Mouse (Mus musculus) cerebellum, adult 2 months (tissue): Measurements from ENCODE around the gene Haspin. TPM values are rescaled to one million over a fixed set of nuclear protein-coding genes. Genes with fewer than 3 reads are reported as not detected.

Experiments
- DNase-seq, 2 experiments: peaks; one replicate each; pipeline ENCODE4 v3.0.0; 2021
- H3K27ac ChIP-seq: fragments of 200-500 bp; 2 replicates; pipeline ENCODE4 v1.5.1; 2012; ENCODE audit warnings: low read length, control low read depth, inconsistent platforms; ENCODE audit not compliant: insufficient read depth
- H3K27me3 ChIP-seq: fragments of 200-500 bp; 2 replicates; pipeline ENCODE4 v1.6.1; 2012; ENCODE audit warnings: inconsistent platforms, mild to moderate bottlenecking, low read length, moderate library complexity; ENCODE audit not compliant: control insufficient read depth, insufficient read depth
- H3K4me1 ChIP-seq: fragments of 200-500 bp; 2 replicates; pipeline ENCODE4 v1.6.1; 2011; ENCODE audit warnings: low read length; ENCODE audit not compliant: control insufficient read depth, insufficient read depth
- H3K4me3 ChIP-seq: fragments of 200-500 bp; replicated peaks from 2 replicates; pipeline ENCODE3; 2011; ENCODE audit warnings: mild to moderate bottlenecking, low read depth, low read length, control low read depth; ENCODE audit not compliant: insufficient read depth
- CTCF ChIP-seq: fragments of 200-500 bp; IDR thresholded peaks from 2 replicates; pipeline ENCODE4 v1.5.1; 2011; ENCODE audit warnings: low read depth, mild to moderate bottlenecking, control low read depth, low read length, moderate library complexity, borderline replicate concordance; ENCODE audit not compliant: insufficient read depth
- POLR2A ChIP-seq: fragments of 200-500 bp; IDR thresholded peaks from 2 replicates; pipeline ENCODE4 v1.6.1; 2011; ENCODE audit warnings: low read length, control low read depth, borderline replicate concordance; ENCODE audit not compliant: insufficient read depth
- WGBS: fragments of 180-500 bp; shearing (Covaris S2); methylation state at CpG from one replicate; pipeline ENCODE4 v1.1.7; 2018; 5-methylcytosine and 5-hydroxymethylcytosine counted together
- polyA plus RNA-seq: library from polyadenylated mRNA; depleted of rRNA; stranded (reverse); fragments of >200 nt; gene quantifications from 2 replicates; pipeline ENCODE4 v1.2.3, GENCODE M21; 2012; rRNA removed

Gene Haspin
- 0.05 and 0.10 TPM in 2 replicates for polyA plus RNA-seq

DNA sequence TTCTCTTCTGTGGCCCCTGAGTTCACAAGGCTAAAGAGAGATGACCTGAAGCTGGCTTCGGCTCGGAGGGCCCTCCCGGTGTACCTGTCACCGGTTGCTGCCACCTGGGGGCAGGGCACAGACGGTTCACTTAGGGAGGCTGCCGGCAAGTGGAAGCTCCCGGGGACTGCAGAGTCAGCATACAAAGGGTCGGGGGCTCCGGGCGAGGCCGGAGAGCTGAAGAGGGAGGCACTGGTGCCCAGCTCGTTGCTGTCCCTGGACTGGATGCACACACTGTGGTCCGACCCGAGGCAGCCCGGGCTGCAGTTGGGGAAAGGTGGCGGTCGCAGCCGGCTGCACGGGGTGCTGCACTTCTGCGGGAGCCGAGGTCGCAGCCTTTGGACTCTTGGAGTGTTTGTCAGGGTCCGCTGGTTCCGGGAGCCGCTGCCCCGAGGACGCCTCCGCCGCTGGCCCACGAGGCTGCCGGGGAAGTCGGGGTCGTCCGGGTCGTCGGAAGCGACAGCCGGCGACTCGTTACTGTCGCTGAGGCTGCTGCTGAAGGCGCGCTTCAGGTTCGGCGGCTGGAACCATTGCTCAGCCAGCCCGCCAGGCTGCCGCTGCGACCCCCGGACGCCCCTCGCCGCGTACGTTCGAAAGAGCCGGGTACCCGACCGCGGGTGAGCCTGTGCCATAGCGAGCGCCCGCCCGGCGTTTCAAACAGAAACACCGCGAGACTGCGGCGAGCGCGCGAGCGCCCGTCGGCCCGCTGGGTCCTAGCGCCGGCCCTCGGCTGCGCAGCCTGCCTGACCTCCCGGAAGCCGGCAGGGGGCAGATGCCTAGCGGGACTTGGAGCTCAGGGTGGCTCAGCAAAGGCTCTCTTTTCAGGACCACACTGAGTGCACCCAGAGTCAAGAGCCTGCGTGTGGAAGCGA lies at the start of gene Haspin:
Gene Haspin, minus strand, starts transcription at position 704 of the 911 bp plus-strand sequence.
- H3K27me3 ChIP-seq: no peaks in the 10 kb centered on the region
- under 1% methylated on average over 84 of the region's 84 CpGs for WGBS
- TF ChIP-seq POLR2A (no peak), CTCF (peak; percentile 80)
- DNase-seq: peak; percentile 85 to 87
- no peaks in the 10 kb centered on the region for H3K4me1 ChIP-seq
- H3K27ac ChIP-seq: no peak within 1 kb of the TSS
- H3K4me3 ChIP-seq: peak within 1 kb of the TSS; percentile 54

DNA sequence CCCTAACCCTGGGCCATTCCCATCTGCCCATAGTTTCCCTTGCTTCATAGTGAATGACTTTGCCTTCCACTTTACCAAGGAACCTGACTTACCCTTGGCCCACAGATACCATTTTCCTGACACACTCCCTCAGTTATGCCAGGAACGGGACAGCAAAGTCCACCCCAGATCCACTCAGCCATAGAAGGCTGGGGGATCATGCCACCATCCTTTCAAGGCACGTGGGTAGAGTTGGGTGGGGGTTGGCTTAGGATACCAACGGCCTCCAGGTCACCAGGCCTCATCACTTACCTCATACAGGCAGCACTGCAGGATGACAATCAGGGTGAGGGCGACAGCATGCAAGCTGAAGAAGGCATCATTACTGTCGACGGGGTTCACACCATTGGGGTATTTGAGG lies 49.1 kb upstream of the Haspin start:
- Histone ChIP-seq H3K4me3 (no peak overlapping the region), H3K27ac (no peak overlapping the region), H3K27me3 (no peaks in the 10 kb centered on the region), H3K4me1 (peaks cover 2% of the 10 kb centered on the region; the same call in 1 of the 2 replicates)
- no peak for DNase-seq
- WGBS: 91% methylated on average over 6 of the region's 6 CpGs
- TF ChIP-seq CTCF (no peak), POLR2A (no peak)

- TF ChIP-seq CTCF (no peak), POLR2A (no peak)
- Histone ChIP-seq H3K27ac (no peak overlapping the region), H3K4me3 (no peak overlapping the region), H3K4me1 (no peaks in the 10 kb centered on the region), H3K27me3 (no peaks in the 10 kb centered on the region)
- DNase-seq: no peak
- 90% methylated on average over 10 of the region's 10 CpGs for WGBS
Measured at GRCm38 (mm10) chr11:73185872-73186615, 48.0 kb upstream of the Haspin start.

DNA sequence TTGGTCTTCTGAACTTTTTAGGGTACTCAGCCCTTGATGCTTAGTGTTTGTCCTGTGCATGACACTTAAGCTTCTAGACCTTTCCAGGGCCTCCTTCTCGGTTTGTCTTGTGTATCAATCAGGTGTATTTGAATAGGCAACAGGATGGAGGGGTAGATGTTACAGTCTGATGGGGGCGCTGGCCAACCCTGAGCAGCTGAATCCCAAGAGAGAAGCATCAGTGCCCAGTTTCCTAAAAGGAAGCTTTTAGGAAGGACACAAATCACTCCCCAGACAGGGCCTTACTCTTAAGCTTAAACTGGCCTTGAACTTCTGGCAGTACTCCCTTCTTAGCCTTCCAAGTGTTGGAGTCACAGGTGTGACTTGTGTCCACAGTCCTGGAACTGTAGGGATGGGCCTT lies 39.8 kb upstream of the Haspin start:
- Histone ChIP-seq H3K4me1 (peaks cover 4% of the 10 kb centered on the region; the same call in 1 of the 2 replicates), H3K27ac (no peak overlapping the region), H3K27me3 (no peaks in the 10 kb centered on the region), H3K4me3 (peak overlapping the region; percentile 74)
- TF ChIP-seq POLR2A (no peak), CTCF (no peak)
- WGBS: 6% methylated on average over 2 of the region's 2 CpGs
- no peak for DNase-seq

DNA sequence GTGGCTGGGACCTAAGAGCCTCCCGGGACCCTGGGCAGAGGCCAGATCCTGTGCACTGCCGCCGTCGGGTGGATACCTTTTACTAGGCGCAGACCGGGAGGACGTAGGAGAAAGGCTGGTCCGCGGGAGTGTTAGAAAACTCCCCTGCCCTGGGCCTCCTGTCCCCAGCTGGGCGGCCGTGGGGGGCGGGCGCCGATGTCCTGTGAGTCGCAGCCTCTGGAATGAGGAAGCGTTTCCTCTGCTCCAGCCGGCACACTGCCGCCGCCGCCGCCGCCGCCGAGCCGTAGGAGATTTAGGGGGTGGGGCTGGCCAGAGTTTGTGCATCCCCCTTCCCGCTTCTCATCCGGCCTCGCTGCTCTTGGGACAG lies 39.4 kb upstream of the Haspin start:
- Histone ChIP-seq H3K4me3 (peak overlapping the region; percentile 74), H3K27me3 (no peaks in the 10 kb centered on the region), H3K4me1 (peaks cover 4% of the 10 kb centered on the region; the same call in 1 of the 2 replicates), H3K27ac (peak overlapping the region; percentile 44; the same call in 1 of the 2 replicates)
- no peak for TF ChIP-seq POLR2A
- WGBS: 0% methylated on average over 28 of the region's 28 CpGs
- no peak for DNase-seq

DNA sequence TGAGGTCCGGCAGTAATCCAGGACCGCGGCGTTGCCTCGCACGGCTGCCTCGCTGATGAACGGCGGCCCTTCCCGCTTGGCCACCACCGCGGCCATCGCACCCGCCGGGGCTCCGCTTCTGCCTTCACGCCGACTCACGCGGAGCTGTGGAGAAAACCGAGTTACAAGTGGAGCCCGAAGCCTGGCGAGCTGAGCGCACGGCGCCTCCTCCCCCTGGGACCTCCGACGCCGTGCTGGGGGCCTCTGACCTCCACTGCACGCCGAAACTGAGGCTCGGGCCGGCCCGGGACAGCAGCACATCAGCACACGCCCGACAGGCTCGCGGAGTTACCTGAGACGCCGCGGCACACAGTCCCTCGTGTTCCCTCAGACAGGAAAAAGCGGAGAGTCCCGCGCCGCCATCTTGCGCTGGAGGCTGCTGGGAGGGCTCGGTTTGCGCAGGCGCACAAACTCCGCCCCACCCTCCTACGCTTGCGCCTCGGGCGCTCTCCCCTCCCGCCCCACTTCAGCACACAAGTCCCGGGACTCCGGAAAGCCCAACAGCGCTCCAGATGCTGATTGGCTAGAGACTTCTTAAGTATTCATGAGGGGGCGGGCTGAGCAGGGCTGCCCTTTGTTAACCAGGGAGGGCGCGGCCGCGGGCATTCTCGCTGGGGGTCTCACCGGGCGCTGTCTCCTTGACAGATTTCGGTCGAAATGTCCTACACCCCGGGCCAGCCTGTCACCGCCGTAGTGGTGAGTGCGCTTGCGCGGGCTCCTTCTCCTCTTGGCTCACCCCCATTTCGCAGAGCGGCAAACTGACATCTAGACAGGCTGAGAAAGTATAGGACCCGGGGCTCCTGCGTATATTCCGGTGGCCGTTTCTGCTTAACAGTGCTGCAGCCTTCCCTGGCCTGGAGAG lies 38.8 kb upstream of the Haspin start, which contains the start of the genes Emc6 and Tax1bp3:
Gene Emc6, minus strand, starts transcription at position 430 of the 901 bp plus-strand sequence.
Gene Tax1bp3, plus strand, starts transcription at position 476 of the 901 bp plus-strand sequence.
- TF ChIP-seq POLR2A (peak; percentile 92), CTCF (no peak)
- H3K27ac ChIP-seq: peak within 1 kb of the TSS; percentile 71
- H3K4me3 ChIP-seq: peak within 1 kb of the TSS; percentile 94
- H3K27me3 ChIP-seq: no peaks in the 10 kb centered on the region
- peak; percentile 94 to 97 for DNase-seq
- under 1% methylated on average over 81 of the region's 81 CpGs for WGBS
- peaks cover 4% of the 10 kb centered on the region; the same call in 1 of the 2 replicates for H3K4me1 ChIP-seq

GRCm38 (mm10) chr11:73176186-73176585 lies 38.1 kb upstream of the Haspin start:
- Histone ChIP-seq H3K4me3 (peak overlapping the region; percentile 94), H3K27me3 (no peaks in the 10 kb centered on the region), H3K4me1 (peaks cover 9% of the 10 kb centered on the region), H3K27ac (0 out of 2 replicates have a peak overlapping the region, but pooled peaks have one; percentile 71)
- no peak for TF ChIP-seq POLR2A
- TF ChIP-seq CTCF: no peak
- DNase-seq: no peak
- 1% methylated on average over 15 of the region's 15 CpGs for WGBS
